9 mouse cellular contexts compared by ENCODE assay signal in the genomic region with DNA sequence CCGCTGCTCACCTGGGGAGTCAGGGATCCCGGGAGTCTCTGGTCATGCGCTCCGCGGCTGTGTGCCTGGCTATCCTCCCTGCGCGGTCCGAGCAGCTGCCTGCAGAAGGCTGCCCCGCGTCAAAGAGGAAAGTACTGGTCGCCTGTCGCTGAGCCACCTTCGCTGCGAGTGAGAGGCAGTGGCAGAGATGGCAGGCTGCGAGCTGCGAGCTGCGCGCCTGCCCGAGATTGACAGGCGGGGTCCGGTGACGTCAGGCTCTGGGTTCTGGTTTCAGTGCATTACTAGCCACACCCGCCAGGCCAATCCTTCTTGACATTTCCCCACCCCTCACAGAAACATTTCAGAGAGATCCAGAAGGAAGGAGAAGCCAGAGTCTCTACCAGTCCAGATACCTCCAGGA. TPM values are rescaled to one million over a fixed set of nuclear protein-coding genes. Genes with fewer than 3 reads are reported as not detected.
DNase-seq lines count a peak whose midpoint lies in the region; ATAC-seq lines count a peak whose summit lies in the region.
"Had no signal": no experiment of that assay in that cellular context is flagged by ENCODE, and none has a peak within 500 bp of the region (broad histone marks: within the 10 kb centered on the region; RNA-seq: fewer than 3 reads in every experiment).

Gpr6 (minus strand) TSS at position 170 of the 400 bp plus-strand sequence.

- H3K27ac ChIP-seq in heart, embryonic 14.5 days (replicated peaks in 1 of 2; ENCODE audit: control insufficient read depth in 1 of 2, insufficient read depth in 1 of 2, low read depth in 2 of 2, low read length in 2 of 2), result no peak within 1 kb of the TSS

- H3K27me3 ChIP-seq in heart, embryonic 14.5 days (ENCODE audit: control insufficient read depth, insufficient read depth, low read length), result peaks cover 46% of the 10 kb centered on the region

- H3K36me3 ChIP-seq in heart, embryonic 14.5 days (ENCODE audit: control insufficient read depth, insufficient read depth, low read length), result no peaks in the 10 kb centered on the region

- no peak for DNase-seq in heart, postnatal 4 days
- DNase-seq in cerebellum, adult 8-10 months, result peak; percentile 22
- DNase-seq in frontal cortex, postnatal 10 days (ENCODE audit: low spot score in 2 of 2), result peak; percentile 18 to 55
- DNase-seq in left cerebral cortex, postnatal 25 days (ENCODE audit: low spot score in 2 of 2), result peak; percentile 60 to 73
- peak; percentile 63 for DNase-seq in right cerebral cortex, postnatal 25 days
- DNase-seq in kidney, postnatal 10 days, result no peak
- DNase-seq in thymus, postnatal 14 days, result no peak

- 0 out of 4 replicates have a peak within 1 kb of the TSS, but pooled peaks of 1 of the 2 experiments have one; percentile 19 for H3K4me3 ChIP-seq in heart, embryonic 14.5 days (ENCODE audit: control insufficient read depth in 1 of 2, insufficient read depth in 1 of 2, low read depth in 1 of 2, low read length in 2 of 2)

- no peaks in the 10 kb centered on the region for H3K9me3 ChIP-seq in heart, embryonic 14.5 days (ENCODE audit: control insufficient read depth, low read length)

- H3K4me1 ChIP-seq in heart, embryonic 14.5 days (ENCODE audit: control insufficient read depth in 2 of 2, insufficient read depth in 2 of 2, low read length in 2 of 2), result peaks cover 2 to 5% of the 10 kb centered on the region in 2 experiments; a peak in 3 of 4 replicates

- intact Hi-C loops in left cerebral cortex, postnatal 25 days (cut with DNase I), result loop anchor here (5.0 to 10.0 kb wide), 2 partner anchors 75 to 193 kb away; no protein-coding TSS in a partner anchor

- no peak for ATAC-seq in heart, embryonic 14.5 days (ENCODE audit: insufficient number of reproducible peaks, insufficient read depth, low FRiP score, low read depth)

- WGBS in heart, embryonic 14.5 days, result 1% methylated on average over 23 of the region's 23 CpGs

- peak within 1 kb of the TSS; percentile 48 for H3K4me2 ChIP-seq in heart, embryonic 14.5 days (ENCODE audit: low read length)

- no peak within 1 kb of the TSS for H3K9ac ChIP-seq in heart, embryonic 14.5 days (ENCODE audit: low read length)

RNA-seq across cellular contexts. Expression of gene Gpr6, which starts in this region (rescaled TPM):
- not detected in 2 replicates for polyA plus RNA-seq in heart, embryonic 14.5 days (2014; fragmentation: Nextera tagmentation; extraction: Ambion mirVana)
- total RNA-seq in heart, postnatal 4 days (2021), result not detected
- total RNA-seq in left cerebral cortex, postnatal 25 days (2021), result 10 to 100 TPM in 1 of 2 experiments, 1 to 10 TPM in 1; 4.3 to 14.2 TPM
- total RNA-seq: gastrocnemius, postnatal 4 days had no signal

Comparison
In these comparisons a context has a peak if more than half of its experiments do, and no peak if none do; other contexts are left out.
1. RNA of gene Gpr6 (total RNA-seq): 4.3 to 14.2 TPM in left cerebral cortex, postnatal 25 days; not detected in heart, postnatal 4 days; every median in the first group is over 4 times any median in the second.
2. DNase-seq: peak in cerebellum, adult 8-10 months (single experiment), frontal cortex, postnatal 10 days (2 of 2), left cerebral cortex, postnatal 25 days (2 of 2) and right cerebral cortex, postnatal 25 days (single experiment); none in heart, postnatal 4 days (single experiment), kidney, postnatal 10 days (single experiment) and thymus, postnatal 14 days (single experiment).